Mouse (Mus musculus): Measurements from ENCODE around the gene Aff1. TPM values are rescaled to one million over a fixed set of nuclear protein-coding genes. Genes with fewer than 3 reads are reported as not detected.

Gene Aff1
- polyA plus RNA-seq, 1 experiment from 2014 or later, result 2.0 TPM

DNA sequence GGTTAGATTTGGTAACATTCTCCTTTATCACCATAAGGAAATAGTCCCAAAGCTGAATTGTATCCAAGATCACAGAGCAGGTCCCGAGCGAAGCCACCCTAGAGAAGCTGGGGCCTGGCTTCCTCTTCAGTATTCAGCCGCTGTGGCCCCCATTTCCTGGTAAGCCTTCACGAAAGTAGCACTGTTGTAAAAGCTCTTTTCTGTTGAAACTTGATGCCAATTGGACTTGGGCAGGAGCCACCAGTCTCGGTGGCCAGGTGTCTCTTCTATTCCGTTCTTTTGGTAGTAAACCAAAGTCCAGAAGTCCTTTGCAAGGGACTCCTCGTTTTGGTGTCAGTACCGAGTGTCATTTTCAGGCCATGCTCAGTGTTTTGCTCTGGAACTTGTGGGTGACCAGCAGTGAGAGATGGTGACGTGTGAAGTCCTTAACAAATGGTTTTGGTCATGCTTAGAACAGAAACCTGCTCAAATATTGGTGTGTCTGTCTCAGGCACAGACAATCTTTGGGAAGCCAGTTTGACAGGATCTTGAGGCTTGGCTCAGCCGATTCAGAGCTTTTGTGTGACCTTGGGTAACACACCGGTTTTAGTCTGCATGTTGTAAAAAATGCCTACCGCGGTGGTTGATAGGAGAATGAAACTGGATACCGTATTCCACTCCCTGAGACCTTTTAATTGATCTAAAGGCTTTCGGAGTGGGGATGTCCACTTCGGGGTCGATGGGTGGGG lies 114.8 kb downstream of the Aff1 start:
- WGBS, result 87% methylated on average over 17 of the region's 17 CpGs

DNA sequence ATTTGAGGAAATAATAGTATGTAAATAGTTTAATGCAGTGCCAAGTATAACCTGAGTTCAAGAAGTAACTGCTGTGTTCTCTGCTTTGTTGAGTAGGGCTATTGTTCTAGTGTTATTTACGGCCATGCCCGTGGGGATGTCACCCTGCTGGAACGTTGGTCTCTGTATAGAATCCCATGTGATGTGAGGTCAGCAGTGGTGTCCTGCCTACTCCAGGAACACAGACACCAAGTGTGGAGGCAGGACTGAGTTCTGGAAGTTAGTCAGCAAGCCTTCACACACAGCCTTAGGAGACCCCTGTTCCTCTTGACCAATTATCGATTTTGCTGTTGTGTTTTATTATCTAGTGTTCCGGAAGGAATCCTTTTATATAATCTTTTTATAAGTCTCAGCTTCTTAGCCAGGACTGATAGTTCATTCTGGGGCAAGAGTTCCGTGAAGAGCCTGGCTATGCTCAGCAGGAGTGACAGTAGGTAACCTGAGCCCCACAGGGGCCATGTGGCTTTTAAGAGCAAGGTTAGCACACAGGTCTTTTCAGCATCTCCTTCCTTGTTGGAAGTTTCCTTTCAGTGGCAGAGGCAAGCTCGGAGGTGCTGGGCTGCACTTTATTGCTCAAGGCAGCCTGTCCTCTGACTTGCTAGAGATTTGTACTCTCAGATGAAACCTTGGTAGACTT lies 115.6 kb downstream of the Aff1 start:
- Histone ChIP-seq H3K4me1 (peaks cover 12% of the 10 kb centered on the region), H3K36me3 (ENCODE audit: poor library complexity, severe bottlenecking) (no peaks in the 10 kb centered on the region), H3K4me3 (no peak overlapping the region), H3K9ac (no peak overlapping the region), H3K9me3 (replicated peaks) (no peaks in the 10 kb centered on the region), H3K27me3 (no peaks in the 10 kb centered on the region), H3K4me2 (no peak overlapping the region), H3K27ac (no peak overlapping the region)
- no peak for ATAC-seq
- 64% methylated on average over 7 of the region's 7 CpGs for WGBS

More for the DNA sequence above, 114.8 kb downstream of the Aff1 start:
- peaks cover 12% of the 10 kb centered on the region for H3K4me1 ChIP-seq
- no peaks in the 10 kb centered on the region for H3K27me3 ChIP-seq
- ATAC-seq, result no peak
- no peak overlapping the region for H3K4me3 ChIP-seq
- H3K4me2 ChIP-seq, result no peak overlapping the region
- no peak overlapping the region for H3K27ac ChIP-seq
- no peaks in the 10 kb centered on the region for H3K36me3 ChIP-seq (ENCODE audit: poor library complexity, severe bottlenecking)
- no peaks in the 10 kb centered on the region for H3K9me3 ChIP-seq (replicated peaks)
- H3K9ac ChIP-seq, result no peak overlapping the region

DNA sequence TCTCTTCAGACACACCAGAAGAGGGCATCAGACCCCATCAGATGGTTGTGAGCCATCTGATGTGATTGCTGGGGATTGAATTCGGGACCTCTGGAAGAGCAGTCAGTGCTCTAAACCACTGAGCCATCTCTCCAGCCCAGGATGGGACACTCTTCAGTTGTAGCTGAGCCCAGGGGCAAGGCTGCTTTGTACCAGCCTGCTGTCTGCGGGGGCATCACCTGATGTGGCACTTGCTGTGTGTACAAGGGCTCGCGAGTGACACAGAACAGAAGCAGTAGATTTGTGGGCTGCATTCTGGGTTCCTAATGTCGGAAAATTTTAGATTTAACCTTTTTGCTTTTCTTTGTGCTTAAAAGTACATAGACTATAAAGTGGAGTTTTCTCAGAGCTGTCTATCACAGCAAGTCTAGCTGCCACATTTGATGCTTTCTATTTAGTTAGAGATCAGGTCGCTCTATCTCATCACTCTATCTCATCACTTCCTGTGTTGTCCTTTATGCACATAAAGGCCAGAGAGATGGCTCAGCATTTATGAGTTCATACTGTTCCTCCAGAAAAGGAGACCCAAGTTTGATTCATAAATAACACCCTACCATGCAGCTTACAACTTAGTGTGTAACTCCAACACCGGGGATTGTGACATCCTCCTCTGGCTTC lies 117.6 kb downstream of the Aff1 start:
- Histone ChIP-seq H3K27me3 (no peaks in the 10 kb centered on the region), H3K4me1 (no peaks in the 10 kb centered on the region), H3K9ac (no peak overlapping the region), H3K4me2 (no peak overlapping the region), H3K27ac (no peak overlapping the region), H3K9me3 (replicated peaks) (no peaks in the 10 kb centered on the region), H3K4me3 (no peak overlapping the region), H3K36me3 (ENCODE audit: poor library complexity, severe bottlenecking) (no peaks in the 10 kb centered on the region)
- WGBS, result 91% methylated on average over 7 of the region's 7 CpGs
- no peak for ATAC-seq

DNA sequence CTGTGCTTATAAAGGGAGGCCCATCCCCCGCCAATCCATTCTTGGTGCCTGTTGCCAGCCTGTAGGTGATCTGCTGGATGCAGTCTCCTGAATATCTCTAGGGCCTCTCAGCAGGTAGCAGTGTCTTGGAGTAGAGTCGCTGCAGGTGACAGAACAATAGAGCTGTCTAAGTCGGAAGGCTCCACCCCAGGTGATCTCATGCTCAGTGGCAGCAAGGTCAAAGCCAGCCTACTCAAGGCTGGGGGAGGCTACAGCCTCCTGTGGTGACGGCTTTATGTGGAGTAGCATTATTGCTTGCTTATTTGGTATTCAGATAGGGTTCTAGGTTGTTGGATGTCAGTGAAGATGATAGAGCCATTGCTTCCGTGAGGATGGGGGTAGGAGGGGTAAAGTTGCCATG lies 121.1 kb downstream of the Aff1 start:
- WGBS, result 75% methylated on average over 5 of the region's 5 CpGs
- no peak for ATAC-seq

DNA sequence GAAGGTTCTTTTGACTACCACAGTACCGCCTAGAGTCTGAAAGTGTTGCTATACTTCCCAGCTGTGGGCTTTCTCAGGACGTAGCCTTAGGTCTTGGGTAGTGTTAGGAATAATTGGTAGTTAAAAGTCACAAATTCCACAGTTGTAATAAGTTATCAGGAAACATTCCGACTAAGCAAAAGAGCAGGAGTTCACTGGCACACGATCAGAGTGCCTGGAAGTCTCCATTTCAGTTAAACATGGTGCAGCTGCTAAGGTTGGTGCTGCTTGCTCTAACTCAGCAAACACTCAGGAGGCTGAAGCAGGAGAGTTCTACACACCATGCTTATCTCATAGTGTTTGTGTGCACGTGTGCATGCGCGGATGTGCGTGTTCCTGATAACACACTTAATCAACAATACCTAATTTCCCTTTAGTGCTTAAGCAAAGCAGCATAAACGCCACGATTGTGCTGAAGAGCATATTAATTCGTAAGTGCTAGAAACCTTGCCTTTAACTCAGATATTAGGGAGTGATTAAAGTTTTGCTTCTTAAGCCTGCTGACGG lies 121.9 kb downstream of the Aff1 start:
- Histone ChIP-seq H3K27me3 (no peaks in the 10 kb centered on the region), H3K36me3 (ENCODE audit: poor library complexity, severe bottlenecking) (no peaks in the 10 kb centered on the region), H3K4me2 (no peak overlapping the region), H3K4me3 (no peak overlapping the region), H3K27ac (no peak overlapping the region), H3K4me1 (no peaks in the 10 kb centered on the region), H3K9me3 (replicated peaks) (no peaks in the 10 kb centered on the region), H3K9ac (no peak overlapping the region)
- WGBS, result 87% methylated on average over 12 of the region's 12 CpGs
- ATAC-seq, result no peak

More for the DNA sequence above, 121.1 kb downstream of the Aff1 start:
- Histone ChIP-seq H3K27me3 (no peaks in the 10 kb centered on the region), H3K36me3 (ENCODE audit: poor library complexity, severe bottlenecking) (no peaks in the 10 kb centered on the region), H3K9ac (no peak overlapping the region), H3K9me3 (replicated peaks) (no peaks in the 10 kb centered on the region), H3K4me2 (no peak overlapping the region), H3K4me1 (no peaks in the 10 kb centered on the region), H3K4me3 (no peak overlapping the region), H3K27ac (no peak overlapping the region)

DNA sequence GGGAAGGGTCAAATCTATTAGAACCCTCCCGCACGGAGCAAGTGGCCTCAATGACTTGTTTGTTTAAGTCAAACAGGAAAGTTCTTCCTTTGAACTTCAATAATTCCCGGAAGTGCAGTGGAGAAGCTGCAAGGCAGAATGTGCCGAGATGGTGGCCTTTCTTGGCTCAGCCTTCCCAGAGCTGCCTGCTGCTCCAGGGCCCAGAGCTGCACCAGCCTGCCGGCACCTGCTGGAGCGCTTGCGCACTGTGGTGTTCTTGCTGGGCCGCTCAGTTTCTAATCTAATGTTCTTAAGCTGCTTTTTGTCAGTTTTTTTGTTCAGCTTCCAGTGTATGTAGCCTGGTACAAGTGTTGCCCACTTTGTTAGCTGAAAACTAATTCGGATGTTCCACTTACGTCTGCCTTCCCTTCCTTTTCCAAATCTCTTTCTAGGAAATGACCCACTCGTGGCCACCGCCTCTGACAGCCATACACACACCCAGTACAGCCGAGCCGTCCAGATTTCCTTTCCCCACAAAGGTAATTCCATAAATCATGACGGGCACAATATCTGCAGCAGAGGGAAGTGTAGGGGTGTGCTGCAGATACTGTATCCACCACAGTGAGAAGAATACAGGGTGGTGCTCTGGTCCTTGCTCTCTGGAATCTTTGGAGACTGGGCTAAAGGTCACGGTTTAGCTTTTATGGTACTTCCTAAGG lies 122.5 kb downstream of the Aff1 start:
- WGBS, result 61% methylated on average over 16 of the region's 16 CpGs
- 0 out of 2 replicates have a peak, but pooled peaks have one; percentile 30 for ATAC-seq
- H3K27ac ChIP-seq, result no peak overlapping the region

DNA sequence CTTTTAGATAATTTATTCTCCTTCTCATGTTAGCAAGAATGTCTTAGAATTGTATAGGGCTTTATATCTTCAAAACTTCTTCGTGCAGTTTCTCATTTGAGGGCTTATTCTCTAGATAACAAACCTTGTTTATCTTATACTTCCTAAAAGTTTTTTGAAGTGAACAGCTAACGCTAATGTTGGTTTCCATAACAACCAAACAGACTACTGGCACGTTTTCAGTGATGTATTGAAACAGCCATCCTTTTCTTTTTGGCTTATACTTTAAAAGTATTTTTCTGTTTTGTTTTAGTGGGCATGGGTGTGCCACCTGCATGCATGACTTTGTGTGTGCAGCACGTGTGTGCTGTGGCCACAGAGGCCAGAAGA lies 123.1 kb downstream of the Aff1 start:
- Histone ChIP-seq H3K9me3 (replicated peaks) (no peaks in the 10 kb centered on the region), H3K4me1 (no peaks in the 10 kb centered on the region), H3K9ac (no peak overlapping the region), H3K4me2 (no peak overlapping the region), H3K4me3 (no peak overlapping the region), H3K27ac (no peak overlapping the region), H3K36me3 (ENCODE audit: poor library complexity, severe bottlenecking) (no peaks in the 10 kb centered on the region), H3K27me3 (no peaks in the 10 kb centered on the region)
- ATAC-seq, result no peak
- WGBS, result 52% methylated on average over 4 of the region's 4 CpGs

More for the DNA sequence above, 122.5 kb downstream of the Aff1 start:
- Histone ChIP-seq H3K36me3 (ENCODE audit: poor library complexity, severe bottlenecking) (no peaks in the 10 kb centered on the region), H3K4me1 (no peaks in the 10 kb centered on the region), H3K9ac (no peak overlapping the region), H3K4me3 (no peak overlapping the region), H3K27me3 (no peaks in the 10 kb centered on the region), H3K4me2 (no peak overlapping the region), H3K9me3 (replicated peaks) (no peaks in the 10 kb centered on the region)

DNA sequence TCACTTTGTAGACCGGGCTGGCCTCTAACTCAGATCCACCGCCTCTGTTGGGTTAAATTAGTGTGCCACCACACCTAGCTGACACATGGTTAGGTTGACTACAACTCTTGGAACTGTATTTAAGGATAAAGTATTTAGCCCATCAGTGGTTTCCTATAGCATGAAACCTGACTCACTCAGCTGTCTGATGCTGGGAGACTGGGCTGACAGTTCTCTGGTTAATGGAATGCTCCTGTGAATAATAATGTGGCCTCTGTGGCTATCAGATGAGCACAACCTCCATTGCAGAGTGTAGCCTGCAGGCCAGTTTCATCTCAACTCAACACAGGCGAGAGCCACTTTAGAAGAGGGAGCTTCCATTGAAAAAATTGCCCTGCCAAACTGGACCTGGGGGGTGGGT lies 124.5 kb downstream of the Aff1 start:
- ATAC-seq, result no peak
- Histone ChIP-seq H3K9ac (no peak overlapping the region), H3K9me3 (replicated peaks) (no peaks in the 10 kb centered on the region), H3K4me1 (no peaks in the 10 kb centered on the region), H3K4me3 (no peak overlapping the region), H3K4me2 (no peak overlapping the region), H3K27ac (no peak overlapping the region), H3K36me3 (ENCODE audit: poor library complexity, severe bottlenecking) (no peaks in the 10 kb centered on the region), H3K27me3 (no peaks in the 10 kb centered on the region)
- WGBS, result 86% methylated on average over 3 of the region's 3 CpGs

DNA sequence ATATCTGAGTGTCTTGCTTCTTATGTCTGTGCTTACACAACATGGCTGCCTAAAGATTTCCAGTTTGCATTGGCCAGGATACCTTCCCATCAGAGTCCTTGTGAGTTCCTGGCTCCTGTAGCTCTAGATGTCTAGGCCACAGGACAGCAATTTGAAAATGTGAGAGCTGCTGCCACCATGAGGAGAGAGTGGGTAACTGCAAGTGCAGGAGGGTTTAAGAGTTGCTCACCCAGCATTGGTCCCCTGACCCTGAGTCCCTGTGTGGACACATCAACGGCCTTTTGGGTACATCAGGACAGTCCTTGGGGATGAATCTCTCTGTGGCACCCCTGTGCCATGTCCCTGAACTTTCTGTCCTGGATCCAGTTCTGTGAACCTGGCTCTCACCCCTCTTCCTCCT lies 125.6 kb downstream of the Aff1 start:
- no peaks in the 10 kb centered on the region for H3K4me1 ChIP-seq
- H3K9me3 ChIP-seq (replicated peaks), result no peaks in the 10 kb centered on the region
- no peak overlapping the region for H3K9ac ChIP-seq
- ATAC-seq, result peak; percentile 68
- 50% methylated on average over 1 of the region's 1 CpGs for WGBS
- H3K4me3 ChIP-seq, result no peak overlapping the region
- H3K4me2 ChIP-seq, result no peak overlapping the region
- no peaks in the 10 kb centered on the region for H3K36me3 ChIP-seq (ENCODE audit: poor library complexity, severe bottlenecking)
- H3K27ac ChIP-seq, result no peak overlapping the region
- no peaks in the 10 kb centered on the region for H3K27me3 ChIP-seq

DNA sequence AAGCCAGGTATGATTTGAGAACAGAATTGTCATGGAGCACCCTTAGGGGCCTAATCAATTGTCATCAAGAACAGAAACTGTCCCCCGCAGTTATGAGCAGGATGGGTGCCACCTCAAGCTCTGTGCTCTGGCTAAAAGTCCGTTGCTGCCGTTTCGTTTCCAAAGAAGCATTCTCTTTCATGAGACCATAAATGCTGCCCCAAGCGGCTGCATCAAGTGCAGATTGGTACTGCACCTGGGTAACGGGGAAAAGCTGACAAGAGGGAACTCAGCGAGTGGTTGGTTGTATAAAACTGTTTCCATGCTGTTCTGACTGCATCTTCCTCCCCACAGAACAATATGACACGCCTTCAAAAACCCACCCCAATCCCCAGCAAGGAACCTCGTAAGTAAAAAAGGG lies 126.4 kb downstream of the Aff1 start:
- Histone ChIP-seq H3K4me2 (no peak overlapping the region), H3K36me3 (ENCODE audit: poor library complexity, severe bottlenecking) (no peaks in the 10 kb centered on the region), H3K27me3 (no peaks in the 10 kb centered on the region), H3K27ac (no peak overlapping the region), H3K4me3 (no peak overlapping the region), H3K9ac (no peak overlapping the region), H3K9me3 (replicated peaks) (no peaks in the 10 kb centered on the region), H3K4me1 (no peaks in the 10 kb centered on the region)
- 89% methylated on average over 9 of the region's 9 CpGs for WGBS
- no peak for ATAC-seq

DNA sequence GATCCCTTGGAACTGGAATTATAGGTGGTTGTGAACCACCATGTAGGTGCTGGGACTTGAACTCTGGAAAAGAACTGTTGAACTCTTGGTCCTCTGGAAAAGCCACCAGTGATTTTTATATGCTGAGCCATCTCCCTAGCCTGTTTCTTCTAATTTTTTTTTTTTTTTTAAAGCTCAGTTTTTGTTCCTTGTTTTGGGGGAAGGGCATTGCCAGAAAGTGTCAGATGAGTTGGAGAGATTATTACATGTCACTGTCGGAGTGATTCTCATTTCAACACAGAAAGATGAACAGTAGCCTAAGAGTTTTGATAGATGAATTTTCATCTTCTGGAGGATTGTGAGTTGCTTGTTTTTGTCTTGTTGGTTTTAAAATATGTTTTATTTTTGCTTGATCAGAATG lies 127.5 kb downstream of the Aff1 start:
- Histone ChIP-seq H3K4me2 (no peak overlapping the region), H3K9ac (no peak overlapping the region), H3K27ac (no peak overlapping the region), H3K4me1 (no peaks in the 10 kb centered on the region), H3K4me3 (no peak overlapping the region), H3K36me3 (ENCODE audit: poor library complexity, severe bottlenecking) (no peaks in the 10 kb centered on the region), H3K27me3 (no peaks in the 10 kb centered on the region), H3K9me3 (replicated peaks) (no peaks in the 10 kb centered on the region)
- WGBS, result 98% methylated on average over 1 of the region's 1 CpGs
- ATAC-seq, result no peak

DNA sequence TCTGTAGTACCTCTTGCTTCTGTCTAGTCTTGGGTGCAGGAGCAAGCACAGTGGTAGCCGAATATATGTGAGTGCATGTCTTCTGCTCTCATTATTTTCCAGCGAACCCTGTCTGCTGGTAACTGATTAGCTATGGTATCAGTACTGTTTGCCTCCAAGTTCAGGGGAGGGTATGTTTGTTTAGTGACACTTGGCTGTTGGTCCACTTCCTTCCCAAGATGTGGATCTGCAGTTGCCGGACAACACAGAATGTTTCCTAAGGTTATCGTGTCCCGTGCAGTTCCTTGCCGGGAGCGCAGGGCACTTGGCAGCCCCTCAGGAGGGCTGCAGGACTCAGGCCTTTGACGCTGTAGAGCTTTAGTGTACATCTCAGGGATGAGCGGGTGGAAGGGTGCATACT lies 128.9 kb downstream of the Aff1 start:
- H3K4me2 ChIP-seq, result no peak overlapping the region
- H3K27ac ChIP-seq, result no peak overlapping the region
- no peaks in the 10 kb centered on the region for H3K4me1 ChIP-seq
- H3K9ac ChIP-seq, result no peak overlapping the region
- 90% methylated on average over 9 of the region's 9 CpGs for WGBS
- H3K27me3 ChIP-seq, result no peaks in the 10 kb centered on the region
- H3K9me3 ChIP-seq (replicated peaks), result no peaks in the 10 kb centered on the region
- no peak overlapping the region for H3K4me3 ChIP-seq
- ATAC-seq, result no peak
- no peaks in the 10 kb centered on the region for H3K36me3 ChIP-seq (ENCODE audit: poor library complexity, severe bottlenecking)
